Mouse (Mus musculus) adipocyte (in vitro differentiated cells): ENCODE measurements around the gene Glo1.

Source experiments
- DNase-seq: peaks from one replicate; pipeline ENCODE4 v3.0.0-alpha.2; 2016; ENCODE audit warnings: low spot score

The Glo1 gene

DNA sequence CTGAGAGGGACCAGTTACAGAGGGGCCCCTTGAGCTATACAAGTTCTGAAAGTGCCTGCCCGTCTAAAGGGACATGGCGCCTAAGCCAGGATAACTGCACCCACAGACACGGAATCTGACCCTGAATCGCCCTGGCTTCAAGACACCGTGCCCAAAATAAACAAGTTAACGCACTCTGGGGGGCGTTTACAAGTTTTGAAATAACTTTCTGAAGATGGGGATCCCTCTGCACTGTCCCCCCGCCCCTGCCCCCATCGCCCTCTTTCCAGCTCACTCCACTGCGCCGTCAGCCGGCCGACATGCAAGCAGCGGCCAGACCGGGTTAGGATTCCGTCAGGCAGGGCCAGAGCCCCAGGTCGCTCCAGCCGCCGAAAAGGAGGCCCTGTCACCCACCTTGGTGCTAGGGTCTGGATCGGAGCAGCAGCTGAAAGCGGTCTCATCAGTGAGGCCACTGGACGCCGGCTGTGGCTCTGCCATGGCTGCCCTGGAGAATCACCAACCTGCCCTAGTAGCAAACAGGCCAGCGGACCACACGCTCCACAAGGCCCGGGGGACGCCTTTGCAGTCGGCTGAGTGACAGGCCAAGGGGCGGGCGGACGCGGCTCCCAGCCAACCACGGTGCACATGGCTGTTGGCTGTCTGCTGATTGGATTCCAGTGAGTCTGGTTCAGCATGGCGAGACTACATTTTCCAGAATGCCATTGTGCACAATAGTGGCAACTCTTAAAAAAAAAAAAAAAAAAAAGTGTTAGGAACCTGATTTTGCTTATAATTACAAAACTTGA, 14.4 kb downstream of the Glo1 start:
- DNase-seq = peak; percentile 99

DNA sequence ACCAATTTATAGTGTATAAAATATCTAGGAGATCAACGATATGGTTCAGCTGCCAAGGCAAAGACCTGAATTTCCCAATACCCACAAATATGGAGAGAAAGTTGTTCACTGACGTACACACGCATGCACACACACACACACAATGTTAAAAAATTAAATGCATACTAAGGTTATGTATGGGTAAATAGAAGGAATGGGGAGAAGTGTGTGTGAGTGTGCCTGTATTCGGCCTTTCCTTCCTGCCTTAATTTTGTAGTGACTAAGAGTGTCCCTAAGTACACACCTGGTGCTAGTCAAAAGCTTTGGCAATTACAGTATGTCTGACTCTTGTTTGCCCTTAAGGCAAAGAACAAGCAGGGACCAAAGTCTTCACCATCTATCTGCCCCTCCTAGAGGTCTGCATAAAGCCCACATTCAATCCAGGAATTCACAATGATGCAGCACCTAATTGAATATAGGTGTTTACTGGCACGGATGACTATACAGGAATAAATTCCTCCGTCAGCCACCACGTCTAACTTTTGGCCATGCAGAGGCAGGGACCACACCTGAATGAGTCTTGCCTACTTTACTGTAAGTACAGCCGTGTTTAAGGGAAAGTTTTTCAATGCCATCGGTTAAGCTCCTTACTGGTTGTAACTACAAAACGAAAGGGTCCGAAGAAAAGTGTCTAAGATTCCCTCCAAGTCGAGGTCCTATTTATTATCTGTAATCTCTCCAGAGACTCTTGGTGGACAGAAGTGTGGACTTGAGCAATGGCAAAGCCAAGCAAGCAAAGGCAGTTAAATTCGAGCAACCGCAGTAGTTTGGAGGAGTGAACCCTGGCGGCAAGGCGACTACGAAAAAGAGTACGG, 15.2 kb downstream of the Glo1 start:
- no peak for DNase-seq

DNA sequence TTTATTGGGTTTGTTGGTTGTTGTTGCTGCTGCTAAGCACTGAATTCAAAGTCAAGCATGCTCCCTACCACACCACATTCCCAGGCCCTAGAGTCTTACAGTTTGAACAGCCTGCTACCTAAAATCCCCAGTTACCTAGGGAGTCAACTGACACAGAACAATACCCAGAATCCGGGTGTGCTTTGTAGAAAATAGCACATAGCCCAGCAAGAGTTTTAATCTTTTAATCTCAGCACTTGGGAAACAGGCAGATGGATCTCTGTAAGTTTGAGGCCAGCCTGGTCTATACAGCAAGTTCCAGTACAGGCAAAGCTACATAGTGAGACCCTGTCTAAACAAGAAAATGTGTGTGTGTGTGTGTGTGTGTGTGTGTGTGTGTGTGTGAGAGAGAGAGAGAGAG, 15.9 kb downstream of the Glo1 start:
- DNase-seq = no peak

DNA sequence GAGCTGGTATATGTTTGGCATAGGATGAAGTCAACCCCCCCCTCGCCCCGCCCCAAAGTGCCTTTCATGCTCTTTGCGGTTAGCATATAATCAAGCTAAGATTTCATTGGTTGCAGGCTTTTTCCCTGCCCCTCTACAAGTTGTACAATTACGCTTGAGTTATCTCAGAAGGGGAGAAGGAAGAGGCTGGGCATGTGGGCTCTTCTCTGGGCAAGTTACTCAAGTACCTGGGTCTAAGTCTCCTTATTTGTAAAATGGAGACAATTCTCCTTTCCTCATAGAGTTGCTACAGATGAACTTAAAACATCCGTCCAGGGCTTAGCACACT, 16.7 kb downstream of the Glo1 start:
- DNase-seq = no peak

DNA sequence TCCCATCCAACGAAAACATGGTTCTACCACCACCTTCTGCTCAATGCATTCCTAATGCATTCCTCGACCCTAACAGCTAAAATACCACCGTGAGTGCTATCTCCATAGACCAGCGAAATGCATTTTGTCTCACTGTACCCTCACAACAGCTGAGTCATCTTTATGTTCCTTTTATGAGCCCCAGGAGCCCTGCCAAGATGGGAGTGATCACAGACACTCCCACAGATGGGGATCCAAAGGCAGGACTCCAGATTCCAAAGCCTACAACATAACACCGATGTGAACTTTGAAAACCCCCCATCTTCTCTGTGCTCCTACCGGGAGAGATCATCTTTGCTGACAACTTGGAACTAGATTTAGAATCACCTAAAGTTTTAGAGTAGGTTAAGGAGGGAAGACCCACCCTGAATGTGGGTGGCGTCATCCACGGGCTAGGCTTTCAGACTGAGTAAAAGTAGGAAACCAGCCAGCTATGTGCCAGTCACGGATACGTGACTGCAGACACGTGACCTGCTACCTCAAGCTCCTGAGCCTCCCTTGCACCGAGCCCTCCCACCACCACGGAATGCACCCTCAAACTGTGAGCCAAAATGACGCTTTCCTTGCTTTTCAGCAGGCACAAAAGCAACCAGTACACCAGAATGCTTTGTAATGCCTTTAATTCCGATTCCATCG, 17.2 kb downstream of the Glo1 start:
- peak; percentile 33 for DNase-seq

DNA sequence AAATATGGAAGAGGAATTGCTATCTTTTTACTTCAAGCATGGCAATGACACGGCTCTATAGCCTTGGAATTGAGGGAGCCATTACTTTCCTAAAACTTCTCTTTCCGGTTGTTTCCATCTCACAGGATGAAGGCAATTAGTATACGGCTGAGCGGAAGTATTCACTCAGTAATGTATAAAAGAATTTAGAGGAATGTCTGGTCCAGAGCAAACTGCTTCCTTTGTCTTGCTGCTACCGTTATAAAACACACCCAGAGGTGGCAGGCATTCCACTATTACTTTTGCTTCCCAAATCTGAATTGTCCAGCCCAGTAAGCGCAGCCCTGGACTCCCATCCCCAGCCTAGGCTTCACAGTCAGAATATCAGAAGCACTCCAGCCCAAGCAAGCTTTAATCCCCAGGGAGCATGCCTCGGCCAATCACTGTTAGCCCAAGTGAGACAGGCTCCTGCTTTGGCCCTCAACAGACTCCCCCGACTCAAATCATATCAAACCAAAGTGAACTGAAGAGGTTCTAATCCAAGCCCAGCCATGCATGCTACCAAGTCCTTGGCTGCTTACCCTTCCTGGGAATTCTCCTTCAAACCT, 18.7 kb downstream of the Glo1 start:
- no peak for DNase-seq

GRCm38 (mm10) chr17:30607330-30607729, 19.3 kb downstream of the Glo1 start:
- no peak for DNase-seq

DNA sequence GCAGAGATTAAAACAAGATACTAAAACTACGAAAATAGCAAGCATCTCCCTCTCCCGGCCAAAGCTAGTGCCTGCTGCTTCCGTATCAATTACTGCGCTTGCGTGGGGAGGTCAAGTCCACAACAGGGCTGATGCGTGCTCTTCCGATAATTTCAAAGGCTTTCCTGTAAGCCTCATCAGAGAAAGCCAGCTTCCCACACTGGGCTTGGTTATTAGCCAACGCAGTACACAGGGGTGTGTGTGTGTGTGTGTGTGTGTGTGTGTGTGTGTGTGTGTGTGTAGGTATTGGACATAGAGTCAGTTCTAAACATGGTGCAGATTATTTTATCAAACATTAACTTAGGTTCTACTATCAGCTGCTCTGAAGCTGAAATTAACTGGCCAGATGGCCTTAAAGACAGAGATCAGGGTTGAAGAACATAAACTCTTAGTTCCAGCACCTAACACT, 20.0 kb downstream of the Glo1 start:
- no peak for DNase-seq

DNA sequence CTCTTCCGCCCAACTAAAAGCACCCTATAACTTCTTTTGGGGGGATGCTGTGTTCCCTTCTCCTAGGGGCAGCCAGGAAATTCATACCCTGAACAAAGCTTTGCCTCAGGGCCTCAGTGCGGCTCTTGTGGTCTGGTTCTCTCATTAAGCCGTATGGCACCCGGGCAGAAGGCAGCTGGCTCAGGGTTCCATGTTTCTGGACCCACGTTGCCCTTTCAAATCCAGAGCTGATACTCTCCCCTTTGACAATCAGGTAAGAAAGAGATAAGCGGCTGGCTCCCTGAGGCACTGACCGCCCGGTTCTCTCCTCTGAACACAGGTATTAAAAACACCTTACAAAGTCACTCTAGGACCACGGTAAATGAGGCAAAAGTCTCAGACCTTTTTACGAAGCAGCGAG, 20.5 kb downstream of the Glo1 start:
- DNase-seq = no peak

GRCm38 (mm10) chr17:30605001-30605400, 21.7 kb downstream of the Glo1 start:
- no peak for DNase-seq

DNA sequence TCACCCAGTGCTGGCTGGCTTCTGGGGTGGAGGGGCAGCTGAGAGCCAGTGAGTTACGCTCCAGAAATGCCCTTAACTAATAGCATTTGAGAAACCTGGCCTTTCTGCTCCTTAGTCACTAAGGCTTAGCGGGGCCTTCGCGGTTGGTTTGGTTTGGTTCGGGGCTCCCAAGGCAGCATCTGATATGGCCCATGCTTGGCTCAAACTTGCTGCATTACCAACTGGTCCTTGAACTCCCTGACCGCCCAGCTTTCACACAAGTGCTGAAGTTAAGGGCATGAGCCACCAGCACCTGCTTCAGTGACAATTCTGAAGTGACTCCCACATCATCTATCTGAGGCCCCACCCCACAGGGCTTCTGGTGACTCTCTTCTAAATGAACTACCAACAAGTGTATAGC, 22.4 kb downstream of the Glo1 start:
- DNase-seq = no peak

DNA sequence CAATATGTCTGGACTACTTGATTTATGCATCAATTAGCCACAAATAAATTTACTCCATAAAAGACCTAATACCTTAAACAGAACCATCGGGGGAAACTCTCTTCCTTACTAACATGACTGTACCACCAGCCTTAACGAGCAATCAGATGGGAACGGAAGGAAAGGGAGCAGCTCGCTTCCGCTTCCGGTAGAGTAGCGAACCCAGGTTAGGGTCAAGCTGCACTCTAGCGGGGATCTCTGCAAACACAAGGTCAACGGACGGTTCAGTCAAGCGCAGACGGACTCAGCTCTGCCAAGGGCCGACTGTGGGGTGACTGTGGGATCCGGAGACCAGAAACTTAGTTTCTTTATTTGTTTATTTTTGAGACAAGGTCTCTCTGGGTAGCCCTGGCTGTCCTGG, 24.5 kb downstream of the Glo1 start:
- DNase-seq = no peak

DNA sequence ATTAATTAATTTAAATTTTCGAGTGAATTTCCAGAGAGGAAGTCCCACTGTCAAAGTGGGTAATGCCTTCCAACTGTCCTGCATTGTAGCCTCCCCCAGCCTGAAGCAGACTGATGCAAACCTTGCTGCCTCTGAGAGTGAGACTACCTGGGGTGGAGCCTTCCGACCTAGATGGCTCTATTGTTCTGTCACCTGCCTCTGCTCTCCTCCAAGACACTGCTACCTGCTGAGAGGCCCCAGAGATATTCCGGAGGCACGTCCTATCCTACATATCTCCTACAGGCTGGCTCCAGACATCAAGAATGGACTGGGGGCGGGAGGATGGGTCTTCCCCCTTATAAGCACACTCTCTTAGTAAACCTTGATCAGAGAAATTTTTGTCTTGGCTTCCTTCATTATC, 28.4 kb downstream of the Glo1 start:
- no peak for DNase-seq

- no peak for DNase-seq
Observed at GRCm38 (mm10) chr17:30597786-30598185, 28.9 kb downstream of the Glo1 start.

DNA sequence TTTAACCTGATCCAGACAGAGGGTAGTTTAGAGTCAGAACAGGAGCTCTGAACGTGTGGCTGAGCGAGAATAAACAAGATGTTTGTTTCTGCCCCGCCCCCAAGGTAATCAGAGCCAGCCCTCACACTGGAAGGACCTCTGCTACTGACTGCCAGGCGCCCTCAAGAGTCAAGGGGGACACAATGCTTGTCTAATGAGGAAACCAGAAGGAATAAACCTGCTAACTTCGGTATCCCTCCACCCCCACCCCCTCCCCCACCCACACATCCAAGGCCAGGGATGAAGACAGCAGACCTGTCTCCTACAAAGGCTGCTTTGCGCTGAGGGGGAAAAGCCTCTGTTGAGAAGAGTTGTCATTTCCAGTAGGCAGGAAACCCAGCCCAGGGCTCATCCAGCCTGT, 31.8 kb downstream of the Glo1 start:
- no peak for DNase-seq

GRCm38 (mm10) chr17:30594407-30594806, 32.3 kb downstream of the Glo1 start:
- DNase-seq = no peak

- DNase-seq = peak; percentile 47
Observed at GRCm38 (mm10) chr17:30590417-30591198, 36.1 kb downstream of the Glo1 start.

DNA sequence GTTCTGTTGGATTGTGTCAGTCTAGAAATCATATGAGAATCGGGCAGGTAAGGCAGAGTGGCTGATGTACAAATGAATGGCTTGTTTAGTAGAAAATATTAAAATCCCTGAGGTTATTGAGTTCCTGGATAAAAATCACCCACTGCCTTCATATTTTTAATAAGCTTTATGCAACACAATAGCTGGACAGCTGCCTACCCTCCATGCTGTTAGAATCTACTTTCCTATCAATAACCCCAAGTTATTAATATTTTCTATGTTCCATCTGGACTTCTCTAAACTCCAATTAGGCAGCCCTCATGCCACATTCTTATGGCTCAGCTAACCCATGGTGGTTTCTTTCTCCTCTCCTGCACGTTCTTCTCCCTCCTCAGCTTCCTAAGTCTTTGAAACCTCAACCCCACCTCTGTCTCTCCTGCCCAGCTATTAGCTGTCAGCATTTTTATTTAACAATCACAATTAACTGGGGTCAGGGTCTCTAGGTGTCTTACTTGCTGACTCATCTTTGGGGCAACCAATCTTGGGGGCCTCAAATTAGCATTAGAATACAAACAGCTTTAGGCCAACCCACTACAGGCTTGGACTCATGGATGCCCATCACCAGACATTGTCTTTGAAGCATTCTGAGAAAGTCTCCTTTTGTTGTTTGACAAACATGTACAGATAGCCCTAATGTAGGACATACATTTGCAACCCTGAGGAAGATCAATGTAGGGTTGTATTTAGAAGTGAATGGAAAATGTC, 43.2 kb downstream of the Glo1 start:
- no peak for DNase-seq

GRCm38 (mm10) chr17:30582313-30582712, 44.4 kb downstream of the Glo1 start:
- DNase-seq = no peak

GRCm38 (mm10) chr17:30581201-30581600, 45.5 kb downstream of the Glo1 start:
- no peak for DNase-seq

DNA sequence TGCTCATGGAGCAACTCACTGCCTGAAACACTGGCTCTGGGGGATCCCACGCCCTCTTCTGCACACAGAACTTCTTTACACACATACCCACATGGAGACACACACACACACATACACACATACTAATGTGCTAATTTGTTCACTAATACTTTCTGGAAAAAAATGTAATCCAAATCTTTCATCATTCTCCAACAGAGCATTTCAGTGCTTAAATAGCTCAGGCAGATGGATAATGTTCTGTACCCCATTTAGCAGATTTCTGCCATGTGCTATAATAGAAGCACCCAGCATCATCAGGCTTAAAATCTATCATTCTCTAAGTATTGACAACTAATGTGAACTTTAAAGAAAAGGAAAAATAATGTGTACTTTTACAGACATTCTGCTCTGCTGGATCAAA, 45.9 kb downstream of the Glo1 start:
- DNase-seq = no peak
